Mouse (Mus musculus): ENCODE measurements around the gene P2ry1. TPM values are rescaled to one million over a fixed set of nuclear protein-coding genes. Genes with fewer than 3 reads are reported as not detected.

The P2ry1 gene
- total and polyA plus RNA-seq, 2 experiments from 2014 or later = 5.6 to 9.6 TPM

- 93% methylated on average over 3 of the region's 3 CpGs for WGBS
- no peaks in the 10 kb centered on the region for H3K9me3 ChIP-seq (ENCODE audit: low read length)
- ATAC-seq (no peak), DNase-seq (ENCODE audit: low spot score) (no peak)
- H3K4me2 ChIP-seq (ENCODE audit: low read depth, low read length) = no peak overlapping the region
- no peak overlapping the region for H3K27ac ChIP-seq
- no peaks in the 10 kb centered on the region for H3K4me1 ChIP-seq (ENCODE audit: insufficient read depth, low read length)
- H3K36me3 ChIP-seq (ENCODE audit: insufficient read depth, low read length) = no peaks in the 10 kb centered on the region
- H3K9ac ChIP-seq (replicated peaks; ENCODE audit: low read length) = no peak overlapping the region
- no peak overlapping the region for H3K4me3 ChIP-seq (ENCODE audit: low read length)
- no peaks in the 10 kb centered on the region for H3K27me3 ChIP-seq (ENCODE audit: insufficient read depth, low read length)
- no peak for TF ChIP-seq CTCF (IDR thresholded peaks at IDR 0.05; ENCODE audit: low read depth)
These were observed 20.5 kb upstream of the P2ry1 start for GRCm38 (mm10) chr3:60982109-60982508.

GRCm38 (mm10) chr3:60998064-60998463 is 4.5 kb upstream of the P2ry1 start:
- Histone ChIP-seq H3K36me3 (ENCODE audit: insufficient read depth, low read length) (no peaks in the 10 kb centered on the region), H3K4me1 (ENCODE audit: insufficient read depth, low read length) (no peaks in the 10 kb centered on the region), H3K4me3 (ENCODE audit: low read length) (no peak overlapping the region), H3K9ac (replicated peaks; ENCODE audit: low read length) (no peak overlapping the region), H3K27me3 (ENCODE audit: insufficient read depth, low read length) (no peaks in the 10 kb centered on the region), H3K27ac (no peak overlapping the region), H3K9me3 (ENCODE audit: low read length) (no peaks in the 10 kb centered on the region), H3K4me2 (ENCODE audit: low read depth, low read length) (no peak overlapping the region)
- ATAC-seq (no peak), DNase-seq (ENCODE audit: low spot score) (no peak)
- 87% methylated on average over 3 of the region's 3 CpGs for WGBS
- TF ChIP-seq CTCF (IDR thresholded peaks at IDR 0.05; ENCODE audit: low read depth) = no peak

GRCm38 (mm10) chr3:60999715-61000114 is 2.9 kb upstream of the P2ry1 start:
- Histone ChIP-seq H3K9ac (replicated peaks; ENCODE audit: low read length) (no peak overlapping the region), H3K27ac (no peak overlapping the region), H3K4me2 (ENCODE audit: low read depth, low read length) (no peak overlapping the region), H3K4me1 (ENCODE audit: insufficient read depth, low read length) (no peaks in the 10 kb centered on the region), H3K4me3 (ENCODE audit: low read length) (no peak overlapping the region), H3K9me3 (ENCODE audit: low read length) (no peaks in the 10 kb centered on the region), H3K27me3 (ENCODE audit: insufficient read depth, low read length) (no peaks in the 10 kb centered on the region), H3K36me3 (ENCODE audit: insufficient read depth, low read length) (no peaks in the 10 kb centered on the region)
- no peak for ATAC-seq
- no peak for DNase-seq (ENCODE audit: low spot score)
- no peak for TF ChIP-seq CTCF (IDR thresholded peaks at IDR 0.05; ENCODE audit: low read depth)

GRCm38 (mm10) chr3:61000747-61001146 is 1.8 kb upstream of the P2ry1 start:
- H3K27me3 ChIP-seq (ENCODE audit: insufficient read depth, low read length) = no peaks in the 10 kb centered on the region
- H3K4me2 ChIP-seq (ENCODE audit: low read depth, low read length) = no peak overlapping the region
- no peak overlapping the region for H3K9ac ChIP-seq (replicated peaks; ENCODE audit: low read length)
- WGBS = 72% methylated on average over 4 of the region's 4 CpGs
- H3K9me3 ChIP-seq (ENCODE audit: low read length) = no peaks in the 10 kb centered on the region
- no peak for DNase-seq (ENCODE audit: low spot score)
- no peak for TF ChIP-seq CTCF (IDR thresholded peaks at IDR 0.05; ENCODE audit: low read depth)
- H3K36me3 ChIP-seq (ENCODE audit: insufficient read depth, low read length) = no peaks in the 10 kb centered on the region
- no peak overlapping the region for H3K4me3 ChIP-seq (ENCODE audit: low read length)
- H3K27ac ChIP-seq = no peak overlapping the region
- H3K4me1 ChIP-seq (ENCODE audit: insufficient read depth, low read length) = no peaks in the 10 kb centered on the region
- no peak for ATAC-seq

- no peak for DNase-seq (ENCODE audit: low spot score)
- peak; percentile 72; the same call in 1 of the 2 replicates for ATAC-seq
- WGBS = 2% methylated on average over 20 of the region's 20 CpGs
- Histone ChIP-seq H3K27ac (no peak overlapping the region), H3K4me1 (ENCODE audit: insufficient read depth, low read length) (no peaks in the 10 kb centered on the region), H3K9ac (replicated peaks; ENCODE audit: low read length) (peak overlapping the region; percentile 67), H3K4me2 (ENCODE audit: low read depth, low read length) (peak overlapping the region; percentile 97), H3K9me3 (ENCODE audit: low read length) (no peaks in the 10 kb centered on the region), H3K4me3 (ENCODE audit: low read length) (peak overlapping the region; percentile 86), H3K27me3 (ENCODE audit: insufficient read depth, low read length) (no peaks in the 10 kb centered on the region), H3K36me3 (ENCODE audit: insufficient read depth, low read length) (no peaks in the 10 kb centered on the region)
- TF ChIP-seq CTCF (IDR thresholded peaks at IDR 0.05; ENCODE audit: low read depth) = no peak
These were observed 576 bp upstream of the P2ry1 start for GRCm38 (mm10) chr3:61001852-61002586.

- Histone ChIP-seq H3K4me1 (ENCODE audit: insufficient read depth, low read length) (no peaks in the 10 kb centered on the region), H3K9ac (replicated peaks; ENCODE audit: low read length) (no peak overlapping the region), H3K27me3 (ENCODE audit: insufficient read depth, low read length) (no peaks in the 10 kb centered on the region), H3K27ac (no peak overlapping the region), H3K9me3 (ENCODE audit: low read length) (no peaks in the 10 kb centered on the region), H3K36me3 (ENCODE audit: insufficient read depth, low read length) (no peaks in the 10 kb centered on the region), H3K4me2 (ENCODE audit: low read depth, low read length) (peak overlapping the region; percentile 97), H3K4me3 (ENCODE audit: low read length) (peak overlapping the region; percentile 86; the same call in 1 of the 2 replicates)
- WGBS = 81% methylated on average over 1 of the region's 1 CpGs
- ATAC-seq = no peak
- no peak for TF ChIP-seq CTCF (IDR thresholded peaks at IDR 0.05; ENCODE audit: low read depth)
- DNase-seq (ENCODE audit: low spot score) = no peak
These were observed 2.0 kb downstream of the P2ry1 start for GRCm38 (mm10) chr3:61004611-61005010.

- no peak overlapping the region for H3K27ac ChIP-seq
- H3K4me3 ChIP-seq (ENCODE audit: low read length) = no peak overlapping the region
- H3K27me3 ChIP-seq (ENCODE audit: insufficient read depth, low read length) = no peaks in the 10 kb centered on the region
- no peak overlapping the region for H3K9ac ChIP-seq (replicated peaks; ENCODE audit: low read length)
- TF ChIP-seq CTCF (IDR thresholded peaks at IDR 0.05; ENCODE audit: low read depth) = no peak
- DNase-seq (ENCODE audit: low spot score) (no peak), ATAC-seq (no peak)
- H3K9me3 ChIP-seq (ENCODE audit: low read length) = no peaks in the 10 kb centered on the region
- H3K36me3 ChIP-seq (ENCODE audit: insufficient read depth, low read length) = no peaks in the 10 kb centered on the region
- WGBS = 26% methylated on average over 5 of the region's 5 CpGs
- H3K4me1 ChIP-seq (ENCODE audit: insufficient read depth, low read length) = no peaks in the 10 kb centered on the region
- H3K4me2 ChIP-seq (ENCODE audit: low read depth, low read length) = no peak overlapping the region
These were observed 9.1 kb downstream of the P2ry1 start for GRCm38 (mm10) chr3:61011660-61012059.

Data from hindbrain, postnatal 0 days (tissue).